Mouse (Mus musculus) ovary, postnatal 10 days (tissue): Measurements from ENCODE around the gene Itgb5.

Experiments used
- DNase-seq: peaks from one replicate; pipeline ENCODE4 v3.0.0; 2022; ENCODE audit warnings: low spot score

Gene Itgb5

GRCm38 (mm10) chr16:33832057-33832456, 2.6 kb downstream of the Itgb5 start:
- DNase-seq = no peak

DNA sequence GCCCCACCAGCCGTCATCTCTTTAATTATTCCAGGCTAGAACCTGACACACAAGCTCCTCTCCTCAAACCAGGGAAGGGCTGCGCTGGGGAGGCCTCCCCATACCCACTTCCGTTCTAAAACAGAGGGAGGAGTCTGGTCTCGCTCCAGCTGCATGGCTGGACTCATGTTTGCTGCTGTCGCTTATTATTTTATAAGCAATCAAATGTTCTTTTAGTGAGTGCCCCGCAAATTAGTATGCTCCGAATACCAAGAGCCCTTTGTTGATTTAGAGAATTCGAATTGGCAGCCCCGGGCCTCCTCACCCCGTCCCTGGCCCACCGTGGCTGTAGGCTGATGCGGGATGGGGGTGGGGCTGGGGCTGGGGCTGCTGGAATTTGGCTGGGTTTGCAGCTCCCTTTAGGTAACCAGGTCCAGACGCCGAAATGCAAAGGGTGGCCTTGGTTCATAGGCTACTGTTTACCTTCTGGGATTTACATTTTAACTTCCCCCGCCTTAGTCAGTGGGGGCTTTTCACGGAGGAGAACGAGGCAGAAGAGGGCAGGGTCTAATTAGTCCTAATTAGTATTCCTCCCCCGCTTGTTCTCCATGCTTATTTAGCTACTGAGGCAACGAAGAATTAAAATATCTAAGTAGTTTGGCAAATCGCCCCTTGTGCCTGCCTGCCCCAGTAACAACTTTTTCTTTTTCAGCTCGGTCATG, 3.4 kb downstream of the Itgb5 start:
- DNase-seq = no peak

DNA sequence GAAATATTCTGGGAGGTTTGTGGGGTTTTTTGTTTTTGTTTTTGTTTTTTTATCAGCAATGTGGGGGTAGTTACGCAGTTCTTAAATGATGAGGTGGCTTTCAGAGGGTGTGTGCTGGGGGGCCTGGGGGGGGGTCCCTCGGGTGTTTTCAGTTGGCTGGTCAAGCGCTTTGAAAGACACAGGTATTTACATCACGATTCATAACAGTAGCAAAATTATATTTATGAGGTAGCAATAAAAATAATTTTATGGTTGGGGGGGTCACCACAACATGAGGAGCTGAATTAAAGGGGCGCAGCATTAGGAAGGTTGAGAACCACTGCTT, 3.9 kb downstream of the Itgb5 start:
- no peak for DNase-seq

DNA sequence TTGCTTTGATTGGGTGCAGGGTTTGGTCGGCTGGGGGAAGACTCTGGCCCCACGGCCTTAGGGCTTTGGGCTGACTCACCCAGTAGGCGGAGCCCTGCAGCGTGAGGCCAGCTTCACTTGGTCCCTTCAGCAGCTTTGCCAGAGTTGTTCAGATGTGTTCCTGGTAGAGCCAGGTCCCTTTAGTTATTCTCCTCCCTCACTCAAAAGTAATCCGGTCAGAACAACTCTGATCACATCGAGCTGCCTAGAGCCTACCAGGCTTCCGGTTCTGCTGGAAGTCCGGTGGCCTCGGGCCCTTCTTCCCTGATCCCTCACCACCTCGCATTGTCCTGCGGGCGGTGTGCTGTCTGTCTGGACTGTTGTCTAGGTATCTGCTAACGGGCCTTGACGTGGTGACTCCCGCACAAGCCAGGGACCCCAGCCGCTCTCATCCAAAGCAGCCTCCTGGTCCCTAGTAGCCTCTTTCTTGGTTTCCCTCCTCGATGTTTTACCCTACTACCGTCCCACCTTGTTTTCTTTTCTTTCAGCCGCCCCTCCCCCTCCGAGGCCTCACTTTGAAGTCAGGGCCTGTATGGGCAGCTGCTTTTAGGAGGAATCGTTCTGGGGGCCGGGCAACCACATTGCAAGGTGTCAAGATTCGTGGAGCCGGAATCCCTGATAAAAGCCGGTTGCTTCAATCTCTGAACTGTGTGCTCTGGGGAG, 4.5 kb downstream of the Itgb5 start:
- DNase-seq = no peak

- no peak for DNase-seq
Observed at GRCm38 (mm10) chr16:33836676-33837075, 7.2 kb downstream of the Itgb5 start.

DNA sequence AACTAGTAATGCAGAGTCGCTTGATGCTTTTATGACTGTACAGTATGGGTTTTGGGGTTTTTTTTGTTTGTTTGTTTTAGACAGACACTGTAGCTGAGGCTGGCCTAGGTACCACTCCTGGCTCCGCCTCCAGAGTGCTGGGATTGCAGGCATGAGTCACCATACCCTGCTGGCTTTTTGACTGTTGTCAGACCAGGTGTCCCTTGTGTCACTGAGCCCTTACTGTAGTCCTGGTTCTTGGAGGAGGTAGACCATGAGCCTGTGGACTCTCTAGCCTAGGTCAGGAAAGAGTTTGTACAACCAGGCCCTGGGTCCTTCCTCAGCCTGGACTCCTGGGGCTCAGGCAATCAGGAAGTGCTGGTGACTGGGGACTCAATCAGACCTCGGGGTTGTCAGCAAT, 7.7 kb downstream of the Itgb5 start:
- DNase-seq = no peak

- DNase-seq = no peak
Observed at GRCm38 (mm10) chr16:33840616-33841015, 11.2 kb downstream of the Itgb5 start.

- no peak for DNase-seq
Observed at GRCm38 (mm10) chr16:33842081-33842880, 12.8 kb downstream of the Itgb5 start.

DNA sequence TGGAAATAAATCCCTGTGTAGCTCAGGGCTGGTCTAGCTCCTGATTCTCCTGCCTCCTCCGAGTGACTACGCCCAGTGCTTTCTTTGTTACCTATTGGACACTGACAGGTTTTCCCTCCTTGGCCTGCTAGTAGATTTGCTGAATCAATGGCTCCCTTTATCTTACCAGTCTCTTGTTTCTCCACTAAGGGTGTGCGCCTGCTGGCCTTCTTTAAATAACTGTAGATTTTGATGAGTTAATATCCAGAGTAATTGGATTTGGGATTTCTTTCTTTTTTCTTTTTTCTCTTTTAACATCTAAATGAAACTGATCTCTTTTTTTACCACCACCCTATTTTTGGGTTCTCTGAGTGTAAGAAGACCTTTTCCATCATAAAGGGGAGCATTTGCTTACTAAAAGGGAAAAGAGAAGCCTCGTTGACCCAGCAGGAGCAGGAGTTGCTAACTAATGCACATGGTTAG, 14.7 kb downstream of the Itgb5 start:
- no peak for DNase-seq

- no peak for DNase-seq
Observed at GRCm38 (mm10) chr16:33844866-33845265, 15.4 kb downstream of the Itgb5 start.

GRCm38 (mm10) chr16:33853271-33853670, 23.8 kb downstream of the Itgb5 start:
- DNase-seq = no peak

GRCm38 (mm10) chr16:33858766-33859165, 29.3 kb downstream of the Itgb5 start:
- DNase-seq = no peak

DNA sequence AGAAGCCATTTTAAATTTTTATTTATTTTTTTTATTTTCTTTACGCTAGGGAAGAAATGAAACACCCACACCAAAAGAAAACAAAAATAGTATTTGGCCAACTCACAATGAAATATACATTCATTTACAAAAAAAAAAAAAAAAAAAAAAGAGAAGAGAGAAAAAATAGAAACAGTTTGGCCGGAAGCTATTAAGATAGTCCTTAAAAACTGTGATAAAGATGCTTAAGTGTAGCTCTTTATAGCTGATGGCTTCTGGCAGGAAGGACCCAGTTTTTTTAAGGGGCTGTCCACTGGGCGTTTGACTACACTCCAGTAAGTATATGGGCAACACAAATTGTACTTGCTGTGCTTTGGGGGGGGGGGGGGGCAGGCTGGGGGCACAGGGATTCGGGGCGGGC, 29.9 kb downstream of the Itgb5 start:
- DNase-seq = no peak

GRCm38 (mm10) chr16:33859988-33860700, 30.7 kb downstream of the Itgb5 start:
- DNase-seq = no peak

DNA sequence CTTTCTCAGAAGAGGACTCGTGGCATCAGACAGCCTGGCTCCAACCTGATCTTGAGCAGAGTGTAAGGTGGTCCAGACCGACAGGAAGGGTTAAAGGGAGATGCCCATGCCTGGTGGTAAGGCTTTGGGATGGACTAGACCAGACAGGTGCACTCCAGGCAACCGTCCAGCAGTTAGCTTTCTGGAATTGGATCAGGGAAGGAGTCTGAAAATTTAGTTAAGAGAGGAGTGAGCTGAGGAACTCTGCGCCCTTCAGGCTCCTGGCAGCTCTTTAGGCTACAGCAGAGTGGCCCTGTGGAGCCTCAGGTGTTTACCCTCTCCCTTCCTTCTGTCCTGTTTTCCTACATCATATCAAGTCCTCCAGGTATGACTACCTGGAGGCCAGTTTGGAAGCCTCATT, 32.9 kb downstream of the Itgb5 start:
- no peak for DNase-seq

DNA sequence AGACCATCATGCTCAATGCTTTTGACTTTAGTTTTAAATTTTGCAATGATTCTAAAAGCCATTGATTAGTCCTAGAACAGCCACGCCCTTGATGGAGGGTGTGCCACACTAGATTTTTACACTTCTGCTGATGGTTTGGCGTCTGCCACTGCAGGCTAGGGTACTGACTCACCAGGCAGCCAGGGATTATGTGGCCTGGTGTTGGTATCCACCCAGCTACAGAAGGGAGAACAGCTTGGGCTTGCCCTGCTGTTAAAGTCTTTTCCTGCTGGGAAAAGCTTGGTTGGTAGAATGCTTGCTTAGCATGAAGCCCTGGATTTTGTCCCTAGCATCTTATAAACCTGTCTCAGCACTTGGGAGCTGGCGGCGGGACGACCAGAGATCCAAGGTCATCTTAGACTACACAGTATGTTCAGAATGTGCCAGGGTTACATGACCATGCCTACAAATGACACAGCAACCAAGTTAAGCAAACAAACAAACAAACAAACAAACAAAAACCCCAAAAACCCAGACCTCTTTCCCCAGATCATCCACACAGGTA, 33.8 kb downstream of the Itgb5 start:
- no peak for DNase-seq

- DNase-seq = no peak
Observed at GRCm38 (mm10) chr16:33870224-33870785, 40.8 kb downstream of the Itgb5 start.

GRCm38 (mm10) chr16:33870988-33871758, 41.7 kb downstream of the Itgb5 start:
- no peak for DNase-seq

DNA sequence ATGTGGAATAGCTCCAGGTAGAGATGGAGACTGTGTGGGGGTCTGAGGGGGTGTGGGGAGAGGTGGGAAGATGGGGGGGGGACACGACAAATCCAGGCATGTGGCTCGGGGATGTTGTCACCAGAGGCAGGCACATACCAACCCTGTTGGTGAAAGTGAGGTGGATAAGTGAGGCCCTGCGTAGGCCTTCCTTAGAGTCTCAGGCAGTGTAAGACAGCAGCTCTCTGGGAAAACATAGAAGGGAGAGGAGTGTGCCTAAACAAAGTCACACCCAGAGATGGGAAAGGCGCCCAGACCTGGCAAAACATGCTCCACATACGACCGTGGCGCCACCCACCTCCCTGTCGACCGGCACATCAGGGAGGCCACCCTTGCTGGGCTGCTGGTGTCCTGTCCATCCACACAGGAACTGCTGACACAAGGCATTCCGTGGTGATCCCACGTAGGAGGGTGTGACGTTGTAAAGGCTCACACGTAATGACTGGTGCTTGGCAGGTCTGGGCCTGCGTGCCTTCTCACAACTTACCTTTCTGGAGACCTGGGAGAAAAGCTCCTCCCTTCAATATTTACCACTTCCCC, 42.5 kb downstream of the Itgb5 start:
- no peak for DNase-seq

- DNase-seq = no peak
Observed at GRCm38 (mm10) chr16:33873282-33873681, 43.8 kb downstream of the Itgb5 start.
